Mouse (Mus musculus) mouse embryonic stem cell (cell line): Measurements from ENCODE around the gene Mdh1b.

ENCODE experiments used
- in situ Hi-C, 2 experiments: fragments of 300-500 bp; cut with MboI; formaldehyde crosslinking; loops; 1 replicate in 1 of 2; 3 replicates in 1 of 2; pipeline ENCODE4 v1.14.3; 2019 to 2020; ENCODE audit warnings: low sequenced_read_pairs in 2 of 2, low pct_unique_long_range_greater_than_20kb in 1 of 2, mixed read lengths in 1 of 2; ENCODE audit not compliant: unreplicated experiment in 1 of 2

The Mdh1b gene

DNA sequence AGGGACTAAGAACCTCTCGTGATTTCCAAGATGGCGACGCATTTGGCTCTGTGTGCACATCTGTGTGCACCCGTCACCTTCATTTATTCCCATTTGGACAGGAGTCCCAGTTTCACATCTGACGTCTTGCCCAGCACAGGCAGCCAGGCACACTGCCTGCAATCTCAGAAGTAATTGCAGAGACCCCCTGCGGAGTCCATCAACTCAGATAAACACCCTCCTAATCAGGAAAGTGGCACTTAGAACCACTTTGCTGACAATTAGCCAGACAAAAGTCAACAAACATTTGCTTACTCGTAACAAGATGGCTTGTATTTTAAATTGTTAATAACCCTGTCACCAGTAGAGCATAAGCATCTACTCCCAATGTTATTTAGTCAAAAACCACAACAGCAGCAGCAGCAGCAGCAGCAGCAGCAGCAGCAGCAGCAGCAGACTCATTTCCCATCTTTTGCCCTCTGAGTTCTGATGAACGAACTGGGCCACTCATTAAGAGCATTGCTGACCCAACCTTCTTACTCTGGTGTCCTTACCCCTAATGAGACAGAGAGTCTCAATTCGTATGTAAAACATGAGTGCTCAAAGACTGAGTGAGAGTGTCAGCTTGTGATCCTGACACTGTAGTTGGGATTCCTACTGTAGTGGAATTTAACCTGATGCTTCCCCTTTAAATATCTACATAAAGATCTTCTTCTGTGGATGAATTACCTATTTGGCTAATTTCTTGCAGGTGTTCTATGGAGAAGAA is 62.7 kb downstream of the Mdh1b start:
- in situ Hi-C loops, result loop anchor here in 1 of 2 experiments (10.0 kb wide), 1 partner anchor 777 kb away; no protein-coding TSS in a partner anchor

DNA sequence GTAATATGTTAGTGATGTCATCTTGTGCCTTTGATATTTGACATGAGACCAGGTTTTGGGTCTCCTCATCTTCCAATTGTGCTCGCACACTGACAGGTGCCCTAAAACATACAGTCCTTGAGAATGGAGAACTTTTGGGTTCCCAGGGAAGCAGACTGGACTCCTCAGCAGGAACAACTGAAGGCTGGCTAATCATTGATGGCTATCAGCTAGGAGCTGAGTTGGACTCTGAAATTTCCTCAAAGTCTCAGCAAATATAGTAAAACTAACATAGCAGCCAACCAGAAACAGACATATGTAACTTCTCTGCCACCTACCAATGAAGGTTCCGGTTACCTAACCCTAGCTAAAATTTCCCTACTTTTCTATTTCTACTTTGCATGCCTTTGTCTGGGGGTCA is 64.0 kb downstream of the Mdh1b start:
- in situ Hi-C loops, result loop anchor here in 1 of 2 experiments (10.0 kb wide), 1 partner anchor 779 kb away; no protein-coding TSS in a partner anchor

DNA sequence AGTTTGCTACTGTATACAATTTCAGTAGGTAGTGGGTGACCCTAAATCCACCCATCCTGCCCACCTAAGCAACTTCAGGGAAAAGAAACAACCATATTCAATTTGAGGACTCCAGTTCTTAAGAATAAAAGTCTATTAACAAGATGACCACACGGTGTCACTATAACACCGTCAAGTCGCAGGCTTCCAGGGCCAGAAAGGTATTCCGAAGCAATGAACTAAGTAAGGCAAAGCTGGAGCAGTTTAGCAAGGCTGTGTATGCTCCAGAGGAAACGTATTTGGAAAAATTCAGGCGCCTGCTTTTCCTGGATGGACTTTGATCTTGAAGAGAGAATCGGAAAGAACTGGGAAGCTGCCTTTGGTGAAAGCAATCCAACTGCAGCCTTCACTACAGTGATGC is 70.5 kb downstream of the Mdh1b start:
- in situ Hi-C loops, result loop anchor here in 1 of 2 experiments (5.0 kb wide), 1 partner anchor 788 kb away; no protein-coding TSS in a partner anchor

DNA sequence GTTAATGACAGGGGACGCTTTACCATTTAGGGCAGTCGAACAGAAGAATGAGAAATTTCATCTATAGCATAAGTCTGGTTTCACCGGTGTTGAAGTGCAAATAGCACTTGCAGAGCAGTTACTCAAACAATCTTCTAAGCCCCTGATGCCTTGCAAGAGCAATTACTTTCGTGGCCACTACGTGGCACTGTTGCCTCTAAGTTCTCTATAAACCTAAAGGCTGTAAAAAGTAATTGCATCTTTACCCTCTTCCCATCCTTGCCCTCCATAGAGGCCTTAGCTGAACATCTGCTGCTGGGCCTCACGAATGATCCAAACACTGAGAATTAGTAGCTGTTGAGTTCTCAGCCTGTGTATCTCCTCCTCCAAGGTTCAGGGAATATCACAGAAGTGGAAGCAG is 72.1 kb downstream of the Mdh1b start:
- in situ Hi-C loops, result loop anchor here in 1 of 2 experiments (5.0 kb wide), 1 partner anchor 789 kb away; no protein-coding TSS in a partner anchor
